Mouse (Mus musculus): Measurements from ENCODE around the gene Vsig8.

Vsig8 gene

DNA sequence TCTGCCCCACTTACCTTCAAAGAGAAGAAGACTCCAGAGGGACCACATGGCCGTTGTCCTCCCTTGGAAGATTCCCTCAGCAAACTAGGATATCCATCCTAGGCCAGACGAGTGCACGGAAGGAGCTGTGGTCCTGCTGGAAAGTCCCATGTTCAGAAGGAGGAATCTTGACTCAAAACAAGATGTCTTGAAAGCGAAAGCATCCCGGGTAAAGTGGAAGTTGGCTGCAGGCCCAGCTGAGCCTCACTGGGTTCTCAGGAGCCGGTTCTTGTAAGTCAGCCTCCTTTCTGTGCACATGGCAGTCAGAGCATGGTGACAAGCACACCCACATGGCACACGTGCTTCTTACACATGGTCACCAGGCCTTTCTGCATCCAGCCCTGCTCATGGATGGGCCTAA is 34.6 kb downstream of the Vsig8 start, which contains the start of gene Slamf8:
Gene Slamf8 (minus strand): TSS at position 184 of the 400 bp plus-strand sequence.
- peak; percentile 24 for DNase-seq (ENCODE audit: low read depth)

DNA sequence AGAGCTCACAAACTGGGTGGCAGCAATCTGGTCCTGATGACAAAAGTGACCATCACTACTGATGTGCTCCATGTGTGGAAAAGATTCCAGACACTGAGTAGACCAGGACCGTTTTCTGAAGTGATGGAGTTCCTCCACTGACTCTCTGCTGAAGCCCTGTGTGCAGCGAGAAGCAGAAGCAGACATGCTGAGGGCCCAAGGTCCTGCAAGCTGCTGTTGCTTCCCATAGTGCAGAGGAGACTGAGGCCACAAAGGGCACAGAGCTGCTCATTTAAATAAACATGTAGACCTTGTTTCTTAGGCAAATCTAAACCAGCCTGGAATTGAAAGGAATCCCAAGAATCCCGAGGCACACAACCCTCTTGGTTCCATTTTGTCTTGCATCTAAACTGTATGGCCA is 37.6 kb downstream of the Vsig8 start:
- no peak for DNase-seq (ENCODE audit: low read depth)

DNA sequence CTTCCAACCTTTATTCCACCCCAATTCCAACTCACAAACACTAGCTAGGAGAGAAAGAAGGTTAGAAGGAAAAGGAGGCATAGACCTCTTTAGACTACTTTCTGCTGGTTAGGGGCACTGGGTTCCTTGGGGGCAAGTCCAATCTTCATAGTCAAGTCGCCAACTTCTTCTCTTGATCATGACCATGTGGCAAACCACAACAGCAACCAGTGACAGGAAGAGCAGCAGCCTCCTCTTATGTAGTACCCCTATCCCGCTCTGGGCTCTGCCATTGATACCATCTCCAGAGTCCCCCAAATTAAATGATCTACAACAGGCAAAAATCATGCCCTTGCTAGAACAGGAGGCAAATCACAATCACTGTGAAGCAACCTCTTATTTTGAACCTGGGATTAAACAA is 38.2 kb downstream of the Vsig8 start:
- DNase-seq (ENCODE audit: low read depth) = no peak

DNA sequence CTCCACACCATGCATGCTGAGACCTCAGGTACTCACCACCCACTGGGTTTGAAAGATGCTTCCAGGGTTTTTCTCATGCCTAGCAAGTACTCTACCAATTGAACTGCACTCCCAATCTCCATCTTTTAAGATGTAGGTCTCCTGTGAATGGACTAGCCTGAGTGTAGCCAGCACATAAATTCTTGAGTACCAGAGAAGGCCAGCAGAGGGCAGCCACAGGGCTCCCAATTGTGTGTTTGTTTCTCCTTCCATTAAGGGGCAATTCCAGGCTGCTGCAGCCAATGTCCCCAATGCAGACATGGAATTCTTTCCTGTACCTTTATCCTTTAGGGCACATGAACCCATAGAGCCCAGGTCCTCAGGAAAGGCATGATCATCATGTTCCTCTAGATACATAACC is 38.8 kb downstream of the Vsig8 start:
- DNase-seq (ENCODE audit: low read depth) = peak; percentile 2

DNA sequence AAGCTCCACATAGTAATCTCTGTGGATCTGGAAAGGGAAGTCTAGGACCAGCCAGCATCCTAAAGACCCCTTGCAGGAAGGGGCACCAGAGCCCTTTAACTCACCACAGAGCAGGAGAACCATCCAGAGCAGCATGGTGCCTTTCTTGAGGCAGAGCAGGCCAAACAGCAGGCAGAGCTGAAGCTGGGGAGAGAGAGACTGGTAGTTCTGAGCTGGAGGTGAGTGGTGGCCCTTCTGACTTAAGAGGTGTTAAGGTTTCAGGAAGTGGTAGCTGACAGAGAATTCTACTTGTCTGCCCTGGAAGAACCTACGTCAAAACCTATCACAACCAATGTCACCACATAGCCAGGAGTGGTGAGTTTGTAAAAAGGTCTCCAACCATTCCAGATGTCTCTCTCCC is 46.6 kb downstream of the Vsig8 start, which contains the start of gene Fcrl6:
Gene Fcrl6 (minus strand): TSS at position 226 of the 400 bp plus-strand sequence.
- no peak for DNase-seq (ENCODE audit: low read depth)

DNA sequence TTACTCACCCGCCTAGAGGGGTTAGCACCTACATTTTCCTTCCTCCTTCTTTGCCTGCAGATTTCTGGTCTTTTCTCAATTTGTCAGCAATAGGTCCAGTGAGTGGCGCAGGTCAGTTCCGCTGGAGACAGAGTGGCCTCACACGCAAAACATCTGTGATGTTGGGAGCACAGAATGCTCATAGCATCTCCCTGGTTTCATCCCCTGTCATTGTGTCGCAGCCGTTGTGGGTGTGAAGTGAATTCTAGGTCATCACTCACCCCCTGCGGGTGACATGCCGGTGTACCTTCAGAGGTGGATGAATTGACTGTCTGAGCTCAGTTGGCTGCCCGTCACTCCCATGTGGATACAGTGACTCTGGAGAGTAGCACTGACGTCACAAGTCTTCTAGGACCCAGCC is 55.6 kb downstream of the Vsig8 start:
- no peak for DNase-seq (ENCODE audit: low read depth)

DNA sequence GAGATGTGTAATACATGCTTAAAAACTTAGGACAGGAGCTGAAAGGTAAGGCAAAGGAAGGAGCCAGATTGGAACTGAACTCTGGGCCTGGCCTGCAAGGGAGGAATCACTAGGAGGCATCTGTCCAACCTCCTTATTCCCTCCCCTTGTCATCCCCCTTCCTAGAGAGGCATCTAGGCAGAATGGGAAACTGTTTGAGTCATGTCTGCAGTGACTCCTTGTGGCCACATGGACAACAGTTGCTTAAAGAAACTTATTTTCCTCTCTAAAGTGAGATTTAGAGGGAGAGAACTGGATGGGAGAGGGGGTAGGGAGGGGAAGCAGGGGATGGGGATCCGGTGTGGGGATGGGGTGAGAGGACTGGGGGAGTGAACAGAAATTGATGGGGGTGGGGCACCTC is 57.0 kb downstream of the Vsig8 start:
- peak; percentile 20 for DNase-seq (ENCODE audit: low read depth)

Data from fibroblast of lung, adult 2 months (primary cell).